Mouse (Mus musculus): ENCODE data around the gene Olfr348.

Gene Olfr348

DNA sequence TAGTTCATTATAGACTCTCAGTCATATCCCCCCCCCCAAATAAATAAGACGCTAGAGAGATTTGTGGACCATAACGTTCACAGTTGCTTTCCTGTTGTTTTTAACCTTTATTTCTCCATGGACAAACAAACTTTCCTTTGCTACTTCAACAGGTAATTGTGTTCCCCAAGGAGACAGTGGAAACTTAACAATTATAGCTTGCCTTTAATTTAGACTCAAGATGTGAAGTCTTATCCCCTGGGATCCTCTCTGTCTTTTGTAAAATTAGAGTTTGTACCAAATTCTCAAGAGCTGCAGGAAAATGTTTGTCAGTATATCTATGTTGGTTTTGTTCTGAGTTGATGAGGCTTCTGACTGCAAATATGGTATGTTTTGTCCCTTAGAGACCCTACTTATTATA is at the start of gene Olfr348:
TSS of gene Olfr348 (plus strand) at position 301 of the 400 bp plus-strand sequence.
- DNase-seq: no peak

DNA sequence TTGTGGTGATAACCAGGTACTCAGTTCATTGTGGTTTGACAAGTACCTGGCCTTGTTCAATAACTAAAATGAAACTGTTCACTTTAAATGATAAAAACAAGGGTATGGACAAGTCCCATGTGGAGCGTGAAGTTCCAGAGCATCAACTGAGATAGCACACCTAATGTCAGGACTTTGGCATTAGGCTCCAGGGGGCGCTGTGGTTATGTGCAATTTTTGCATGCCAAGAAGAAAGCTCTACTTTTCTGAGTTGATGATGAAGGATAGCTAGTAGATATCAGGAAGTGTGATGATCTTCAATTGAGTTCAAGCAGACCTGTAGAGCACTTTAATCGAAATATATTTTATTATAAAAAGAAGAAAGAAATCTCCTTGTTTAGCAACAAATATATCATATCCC is 47.9 kb upstream of the Olfr348 start:
- DNase-seq: no peak

DNA sequence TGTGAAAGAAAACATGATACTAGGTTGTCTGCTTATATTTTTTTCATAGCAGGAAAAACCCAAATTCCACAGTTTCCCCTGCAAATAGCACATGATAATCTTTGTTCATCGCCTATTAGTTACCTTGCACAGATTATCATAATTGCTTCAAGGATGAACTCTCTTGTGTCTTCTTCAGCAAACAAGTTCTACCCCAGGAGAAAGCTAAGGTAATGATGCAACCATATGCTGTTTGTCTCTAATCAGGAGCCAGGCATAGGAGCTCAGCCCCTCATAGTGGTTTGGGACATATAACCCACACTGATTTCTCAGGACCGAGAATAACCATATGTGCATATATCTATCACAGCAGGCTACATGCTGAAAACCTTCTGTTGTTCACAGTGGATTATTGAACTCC is 6.2 kb downstream of the Olfr348 start, which contains the start of gene Olfr50:
TSS of gene Olfr50 (plus strand) at position 301 of the 400 bp plus-strand sequence.
- DNase-seq: no peak

DNA sequence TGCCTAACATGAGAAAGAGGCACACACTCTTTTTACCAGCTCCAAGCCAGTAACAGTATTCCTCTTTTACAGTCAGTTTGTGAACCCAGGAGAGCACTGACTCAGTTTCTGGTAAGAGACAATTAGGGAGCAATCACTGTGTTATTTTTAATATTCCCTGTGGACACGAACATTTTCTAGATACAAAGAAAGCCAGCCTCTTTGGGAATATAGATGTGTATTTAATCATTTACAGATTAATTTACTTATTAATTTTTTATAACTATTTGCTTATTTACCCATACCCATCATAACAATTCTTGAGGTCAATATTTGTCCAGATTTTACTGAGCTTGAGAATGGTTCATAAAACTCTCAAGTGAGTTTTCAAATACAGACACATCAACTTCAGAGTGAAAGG is 32.9 kb downstream of the Olfr348 start, which contains the start of gene Olfr3:
TSS of gene Olfr3 (minus strand) at position 101 of the 400 bp plus-strand sequence.
- DNase-seq: no peak
